Comparison of ENCODE assay signal across 19 mouse cellular contexts in the genomic region with DNA sequence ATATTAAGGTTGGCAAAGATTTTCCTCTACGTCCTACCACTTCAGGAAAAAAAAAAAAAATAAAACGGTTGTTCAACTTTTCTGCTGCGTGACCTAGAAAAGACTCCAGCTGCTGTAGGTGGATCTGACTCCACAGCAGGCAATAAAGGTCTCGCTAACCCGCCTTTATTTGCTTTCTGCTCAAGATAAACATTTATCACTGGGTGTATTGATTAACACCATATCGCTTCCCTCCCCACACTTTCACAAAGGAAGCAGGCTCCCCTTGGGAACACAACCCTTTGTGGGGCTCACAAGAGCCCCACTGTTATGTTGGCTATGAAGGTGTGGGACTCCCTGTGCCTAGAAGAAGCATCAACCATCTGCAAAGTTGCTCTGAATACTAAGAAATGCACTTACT.
DNase-seq lines count a peak whose midpoint lies in the region; ATAC-seq lines count a peak whose summit lies in the region.
"Had no signal": no experiment of that assay in that cellular context is flagged by ENCODE, and none has a peak within 500 bp of the region (broad histone marks: within the 10 kb centered on the region; RNA-seq: fewer than 3 reads in every experiment).

No protein-coding gene starts in this region.

- H3K9me3 ChIP-seq in liver, embryonic 16.5 days (replicated peaks; ENCODE audit: control insufficient read depth, low read length) = no peaks in the 10 kb centered on the region
- no peaks in the 10 kb centered on the region for H3K9me3 ChIP-seq in liver, embryonic 11.5 days (ENCODE audit: control insufficient read depth, low read length)
- H3K9me3 ChIP-seq in intestine, embryonic 14.5 days (ENCODE audit: control insufficient read depth, low read length) = no peaks in the 10 kb centered on the region
- no peaks in the 10 kb centered on the region for H3K9me3 ChIP-seq in intestine, embryonic 16.5 days (ENCODE audit: control insufficient read depth, low read length)
- no peaks in the 10 kb centered on the region for H3K9me3 ChIP-seq in stomach, embryonic 16.5 days (replicated peaks; ENCODE audit: control insufficient read depth, low read length)
- H3K9me3 ChIP-seq: embryonic facial prominence, embryonic 10.5 days; hindbrain, embryonic 12.5 days had no signal

- 46% methylated on average over 6 of the region's 6 CpGs for WGBS in liver, embryonic 16.5 days (ENCODE audit: insufficient replicate concordance)
- 53% methylated on average over 6 of the region's 6 CpGs for WGBS in liver, embryonic 11.5 days
- 43% methylated on average over 6 of the region's 6 CpGs for WGBS in intestine, embryonic 14.5 days
- WGBS in intestine, embryonic 16.5 days = 30% methylated on average over 6 of the region's 6 CpGs
- WGBS in stomach, embryonic 16.5 days = 37% methylated on average over 6 of the region's 6 CpGs

- no peak overlapping the region for H3K9ac ChIP-seq in liver, embryonic 16.5 days (ENCODE audit: low read depth, low read length)
- H3K9ac ChIP-seq in liver, embryonic 11.5 days (ENCODE audit: low read depth, low read length) = no peak overlapping the region
- no peak overlapping the region for H3K9ac ChIP-seq in intestine, embryonic 14.5 days (ENCODE audit: low read length)
- H3K9ac ChIP-seq in intestine, embryonic 16.5 days (ENCODE audit: low read depth, low read length) = no peak overlapping the region
- no peak overlapping the region for H3K9ac ChIP-seq in stomach, embryonic 16.5 days (ENCODE audit: low read length)
- H3K9ac ChIP-seq: hindbrain, embryonic 12.5 days had no signal

- no peaks in the 10 kb centered on the region for H3K36me3 ChIP-seq in liver, embryonic 16.5 days (ENCODE audit: control insufficient read depth, insufficient read depth)
- no peaks in the 10 kb centered on the region for H3K36me3 ChIP-seq in liver, embryonic 11.5 days (ENCODE audit: control insufficient read depth, insufficient read depth, low read length)
- no peaks in the 10 kb centered on the region for H3K36me3 ChIP-seq in intestine, embryonic 14.5 days (ENCODE audit: control insufficient read depth, insufficient read depth, low read length)
- no peaks in the 10 kb centered on the region for H3K36me3 ChIP-seq in intestine, embryonic 16.5 days (ENCODE audit: control insufficient read depth, insufficient read depth, low read length)
- no peaks in the 10 kb centered on the region for H3K36me3 ChIP-seq in stomach, embryonic 16.5 days (ENCODE audit: control insufficient read depth, insufficient read depth, low read length)
- H3K36me3 ChIP-seq: embryonic facial prominence, embryonic 10.5 days; hindbrain, embryonic 12.5 days had no signal

- no peaks in the 10 kb centered on the region for H3K27me3 ChIP-seq in liver, embryonic 16.5 days (ENCODE audit: control insufficient read depth, insufficient read depth, low read depth, low read length)
- no peaks in the 10 kb centered on the region for H3K27me3 ChIP-seq in liver, embryonic 11.5 days (replicated peaks; ENCODE audit: control insufficient read depth, insufficient read depth, low read length)
- no peaks in the 10 kb centered on the region; the same call in 1 of the 2 replicates for H3K27me3 ChIP-seq in intestine, embryonic 14.5 days (replicated peaks; ENCODE audit: control insufficient read depth, insufficient read depth, low read length)
- H3K27me3 ChIP-seq in intestine, embryonic 16.5 days (replicated peaks; ENCODE audit: control insufficient read depth, insufficient read depth, low read length) = peaks cover 13% of the 10 kb centered on the region
- H3K27me3 ChIP-seq in stomach, embryonic 16.5 days (ENCODE audit: control insufficient read depth, insufficient read depth, low read length) = no peaks in the 10 kb centered on the region

- no peak overlapping the region; the same call in 1 of the 2 replicates for H3K27ac ChIP-seq in liver, embryonic 16.5 days (ENCODE audit: low read length)
- no peak overlapping the region for H3K27ac ChIP-seq in liver, embryonic 11.5 days (ENCODE audit: low read depth, low read length)
- no peak overlapping the region for H3K27ac ChIP-seq in intestine, embryonic 14.5 days (ENCODE audit: low read depth)
- H3K27ac ChIP-seq in intestine, embryonic 16.5 days (ENCODE audit: low read length) = no peak overlapping the region; the same call in 1 of the 2 replicates
- H3K27ac ChIP-seq in stomach, embryonic 16.5 days (ENCODE audit: low read length) = peak overlapping the region; percentile 39; the same call in 1 of the 2 replicates
- H3K27ac ChIP-seq: embryonic facial prominence, embryonic 10.5 days; gastrocnemius, adult 2 months; hindbrain, embryonic 12.5 days had no signal

- no peak overlapping the region for H3K4me3 ChIP-seq in liver, embryonic 16.5 days (ENCODE audit: low read depth, low read length)
- H3K4me3 ChIP-seq in liver, embryonic 11.5 days (ENCODE audit: low read depth, low read length) = no peak overlapping the region
- no peak overlapping the region for H3K4me3 ChIP-seq in intestine, embryonic 14.5 days (ENCODE audit: low read depth, low read length)
- H3K4me3 ChIP-seq in intestine, embryonic 16.5 days (ENCODE audit: low read length) = no peak overlapping the region
- no peak overlapping the region for H3K4me3 ChIP-seq in stomach, embryonic 16.5 days (replicated peaks; ENCODE audit: low read length)
- H3K4me3 ChIP-seq: embryonic facial prominence, embryonic 10.5 days; gastrocnemius, adult 2 months; hindbrain, embryonic 12.5 days had no signal

- H3K4me1 ChIP-seq in liver, embryonic 16.5 days (ENCODE audit: control insufficient read depth, low read depth, low read length) = no peaks in the 10 kb centered on the region
- no peaks in the 10 kb centered on the region for H3K4me1 ChIP-seq in liver, embryonic 11.5 days (replicated peaks; ENCODE audit: control insufficient read depth, insufficient read depth, low read length)
- no peaks in the 10 kb centered on the region for H3K4me1 ChIP-seq in intestine, embryonic 14.5 days (replicated peaks; ENCODE audit: control insufficient read depth, insufficient read depth, low read length)
- H3K4me1 ChIP-seq in intestine, embryonic 16.5 days (ENCODE audit: control insufficient read depth, insufficient read depth, low read length) = no peaks in the 10 kb centered on the region
- H3K4me1 ChIP-seq in stomach, embryonic 16.5 days (ENCODE audit: control insufficient read depth, insufficient read depth, low read length) = 0 out of 2 replicates have a peak, but pooled peaks cover 4% of the 10 kb centered on the region
- H3K4me1 ChIP-seq: embryonic facial prominence, embryonic 10.5 days; hindbrain, embryonic 12.5 days had no signal

- ATAC-seq in liver, embryonic 16.5 days (ENCODE audit: low read depth) = peak; percentile 62; the same call in 1 of the 2 replicates
- ATAC-seq in liver, embryonic 11.5 days (replicated peaks; ENCODE audit: low FRiP score) = no peak
- 0 out of 2 replicates have a peak, but pooled peaks have one; percentile 27 for ATAC-seq in intestine, embryonic 14.5 days (replicated peaks; ENCODE audit: low FRiP score, low TSS enrichment, low read depth)
- peak; percentile 86 for ATAC-seq in intestine, embryonic 16.5 days
- ATAC-seq in stomach, embryonic 16.5 days (ENCODE audit: insufficient read depth, low FRiP score) = peak; percentile 82
- ATAC-seq: activated CD4-positive, CD25-positive, alpha-beta regulatory T cell, adult 4 months; forebrain, embryonic 14.5 days; Patski had no signal

- H3K4me2 ChIP-seq in liver, embryonic 16.5 days (ENCODE audit: low read depth, low read length) = no peak overlapping the region
- H3K4me2 ChIP-seq in liver, embryonic 11.5 days = no peak overlapping the region
- H3K4me2 ChIP-seq in intestine, embryonic 14.5 days (ENCODE audit: low read length) = no peak overlapping the region
- no peak overlapping the region for H3K4me2 ChIP-seq in intestine, embryonic 16.5 days (ENCODE audit: low read depth, low read length)
- no peak overlapping the region for H3K4me2 ChIP-seq in stomach, embryonic 16.5 days (ENCODE audit: low read depth, low read length)
- H3K4me2 ChIP-seq: hindbrain, embryonic 12.5 days had no signal

- no peak for DNase-seq in liver, embryonic 11.5 days (ENCODE audit: low spot score)
- DNase-seq in intestine, embryonic 14.5 days (ENCODE audit: low spot score) = no peak
- no peak for DNase-seq in cerebellum, postnatal 14 days
- DNase-seq in ovary, postnatal 14 days (ENCODE audit: low spot score) = no peak
- DNase-seq: adrenal gland, postnatal 14 days; cerebellum, adult 18-20 months; cerebellum, adult 9-11 months; gastrocnemius, adult 2 months; gastrocnemius, postnatal 25 days; heart, postnatal 10 days; heart, postnatal 4 days had no signal
